ENCODE assay signal across 19 mouse cellular contexts in the genomic region with DNA sequence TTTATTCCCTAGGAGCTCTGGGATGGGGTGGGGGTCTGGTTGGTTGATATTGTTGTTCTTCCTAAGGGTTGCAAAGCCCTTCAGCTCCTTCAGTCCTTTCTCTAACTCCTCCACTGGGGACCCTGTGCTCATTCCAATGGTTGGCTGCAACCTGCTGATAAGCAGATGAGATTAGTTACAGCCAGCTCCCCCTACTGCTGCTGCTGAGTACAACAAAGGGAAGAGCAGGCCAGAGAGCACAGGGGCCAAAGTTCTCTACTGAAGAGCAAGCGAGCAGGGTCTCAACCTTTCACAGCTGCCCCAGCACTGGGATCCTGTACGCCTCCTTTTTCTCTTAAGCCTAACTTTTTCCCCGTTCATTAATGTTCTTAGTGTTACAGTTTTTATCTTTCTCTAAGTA.
A peak's percentile ranks its signal among the peaks of the same experiment; 100 is the strongest.
DNase-seq lines count a peak whose midpoint lies in the region; ATAC-seq and TF ChIP-seq lines count a peak whose summit lies in the region.
"Had no signal": no experiment of that assay in that cellular context is flagged by ENCODE, and none has a peak within 500 bp of the region (broad histone marks: within the 10 kb centered on the region; RNA-seq: fewer than 3 reads in every experiment).

No protein-coding gene starts in this region.

- in situ Hi-C loops in CH12.LX (cut with MboI; ENCODE audit: low pct_ligation_motif_present, low pct_unique_long_range_greater_than_20kb, low sequenced_read_pairs) = no loop called here

- no peaks in the 10 kb centered on the region for H3K36me3 ChIP-seq in CH12.LX (replicated peaks in 1 of 2; ENCODE audit: control insufficient read depth in 1 of 2, insufficient read depth in 1 of 2, low read length in 1 of 2)
- no peaks in the 10 kb centered on the region for H3K36me3 ChIP-seq in liver, embryonic 11.5 days (ENCODE audit: control insufficient read depth, insufficient read depth, low read length)
- H3K36me3 ChIP-seq: hindbrain, embryonic 12.5 days; limb, embryonic 13.5 days; midbrain, embryonic 12.5 days; neural tube, embryonic 12.5 days had no signal

- TF ChIP-seq CTCF in CH12.LX (conservative IDR thresholded peaks at IDR 0.05 in 1 of 2, IDR thresholded peaks at IDR 0.05 in 1 of 2; ENCODE audit: low read depth in 2 of 2, low read length in 2 of 2) = peak in 1 of 2 experiments; percentile 36; a peak in 2 of 4 replicates

- TF ChIP-seq RAD21 in CH12.LX (IDR thresholded peaks at IDR 0.05; ENCODE audit: low read depth, low read length) = peak; percentile 3; the same call in 1 of the 2 replicates

- TF ChIP-seq EP300 in CH12.LX (IDR thresholded peaks at IDR 0.05; ENCODE audit: low read length) = no peak

- H3K4me3 ChIP-seq in CH12.LX (replicated peaks in 1 of 3; ENCODE audit: low read depth in 2 of 3, low read length in 2 of 3, poor library complexity in 1 of 3) = no peak overlapping the region
- no peak overlapping the region for H3K4me3 ChIP-seq in liver, embryonic 11.5 days (ENCODE audit: low read depth, low read length)
- H3K4me3 ChIP-seq: hindbrain, embryonic 12.5 days; limb, embryonic 13.5 days; midbrain, embryonic 12.5 days; neural tube, embryonic 12.5 days had no signal

- H3K9me3 ChIP-seq in CH12.LX (replicated peaks; ENCODE audit: low read length) = no peaks in the 10 kb centered on the region
- no peaks in the 10 kb centered on the region for H3K9me3 ChIP-seq in liver, embryonic 11.5 days (ENCODE audit: control insufficient read depth, low read length)
- H3K9me3 ChIP-seq: hindbrain, embryonic 12.5 days; limb, embryonic 13.5 days; midbrain, embryonic 12.5 days; neural tube, embryonic 12.5 days had no signal

- DNase-seq in CH12.LX (ENCODE audit: extremely low read depth) = peak; percentile 12
- DNase-seq in ES-CJ7 (ENCODE audit: low read depth, low spot score) = peak; percentile 54
- no peak for DNase-seq in liver, embryonic 11.5 days (ENCODE audit: low spot score)
- no peak for DNase-seq in natural killer cell, adult 2 months (ENCODE audit: low spot score in 2 of 2)
- no peak for DNase-seq in cerebellum, postnatal 4 days (ENCODE audit: low spot score in 2 of 2)
- DNase-seq: adrenal gland, postnatal 36 days; cerebellum, adult 11-12 months; heart, postnatal 14 days; kidney, postnatal 4 days; right cerebral cortex, postnatal 4 days had no signal

- no peaks in the 10 kb centered on the region for H3K4me1 ChIP-seq in CH12.LX (ENCODE audit: control insufficient read depth in 1 of 2, insufficient read depth in 2 of 2)
- peaks cover 3% of the 10 kb centered on the region; the same call in 1 of the 2 replicates for H3K4me1 ChIP-seq in liver, embryonic 11.5 days (replicated peaks; ENCODE audit: control insufficient read depth, insufficient read depth, low read length)
- H3K4me1 ChIP-seq: hindbrain, embryonic 12.5 days; limb, embryonic 13.5 days; midbrain, embryonic 12.5 days; neural tube, embryonic 12.5 days had no signal

- dilution Hi-C loops in CH12.LX (cut with MboI; ENCODE audit: extremely low pct_ligation_motif_present, extremely low pct_unique_long_range_greater_than_20kb, low sequenced_read_pairs) = no loop called here

- H3K79me2 ChIP-seq in CH12.LX (replicated peaks; ENCODE audit: control insufficient read depth, extremely low read depth, insufficient read depth, poor library complexity, severe bottlenecking) = no peaks in the 10 kb centered on the region

- no peak overlapping the region for H3K4me2 ChIP-seq in CH12.LX (ENCODE audit: insufficient read depth, low read depth, poor library complexity, severe bottlenecking)
- no peak overlapping the region for H3K4me2 ChIP-seq in liver, embryonic 11.5 days
- H3K4me2 ChIP-seq: heart, embryonic 11.5 days; hindbrain, embryonic 12.5 days; limb, embryonic 13.5 days; midbrain, embryonic 12.5 days; neural tube, embryonic 12.5 days had no signal

- H3K27ac ChIP-seq in CH12.LX (ENCODE audit: insufficient read depth, low read depth) = no peak overlapping the region
- H3K27ac ChIP-seq in liver, embryonic 11.5 days (ENCODE audit: low read depth, low read length) = no peak overlapping the region
- H3K27ac ChIP-seq: hindbrain, embryonic 12.5 days; limb, embryonic 13.5 days; macrophage; midbrain, embryonic 12.5 days; neural tube, embryonic 12.5 days had no signal

- TF ChIP-seq POLR2A in CH12.LX (IDR thresholded peaks at IDR 0.05; ENCODE audit: low read depth, low read length) = no peak

- no peaks in the 10 kb centered on the region for H3K27me3 ChIP-seq in CH12.LX (replicated peaks)
- no peaks in the 10 kb centered on the region for H3K27me3 ChIP-seq in liver, embryonic 11.5 days (replicated peaks; ENCODE audit: control insufficient read depth, insufficient read depth, low read length)
- H3K27me3 ChIP-seq: hindbrain, embryonic 12.5 days; limb, embryonic 13.5 days; midbrain, embryonic 12.5 days; neural tube, embryonic 12.5 days had no signal

- no peak overlapping the region for H3K9ac ChIP-seq in CH12.LX (ENCODE audit: insufficient read depth, low read depth)
- no peak overlapping the region for H3K9ac ChIP-seq in liver, embryonic 11.5 days (ENCODE audit: low read depth, low read length)
- H3K9ac ChIP-seq: hindbrain, embryonic 12.5 days; limb, embryonic 13.5 days; midbrain, embryonic 12.5 days; neural tube, embryonic 12.5 days had no signal

- 71% methylated on average over 3 of the region's 3 CpGs for WGBS in liver, embryonic 11.5 days

- ATAC-seq in liver, embryonic 11.5 days (replicated peaks; ENCODE audit: low FRiP score) = peak; percentile 68
- ATAC-seq in megakaryocyte progenitor cell, adult 5-6 weeks (replicated peaks; ENCODE audit: poor library complexity) = peak; percentile 68
- no peak for ATAC-seq in CD4-positive, CD25-positive, alpha-beta regulatory T cell, adult 4 months
- ATAC-seq: forebrain, embryonic 14.5 days had no signal

TF ChIP-seq in CH12.LX, 34 proteins besides CTCF, POLR2A, EP300 and RAD21:
- TF ChIP-seq MYC (IDR thresholded peaks at IDR 0.05; ENCODE audit: low read depth, low read length) (no peak), ZKSCAN1 (IDR thresholded peaks at IDR 0.05; ENCODE audit: borderline replicate concordance, low read depth, low read length) (no peak), MAFK (IDR thresholded peaks at IDR 0.05; ENCODE audit: insufficient replicate concordance, low read length) (no peak), MAX (IDR thresholded peaks at IDR 0.05; ENCODE audit: low read length) (no peak), NELFE (IDR thresholded peaks at IDR 0.05; ENCODE audit: low read depth, low read length) (no peak), UBTF (IDR thresholded peaks at IDR 0.05; ENCODE audit: low read depth, low read length) (no peak), ELF1 (IDR thresholded peaks at IDR 0.05; ENCODE audit: low read depth, low read length) (no peak), MEF2A (IDR thresholded peaks at IDR 0.05; ENCODE audit: borderline replicate concordance, low read depth, low read length) (no peak), JUND (conservative IDR thresholded peaks at IDR 0.05; ENCODE audit: low read depth, low read length) (no peak), IRF4 (IDR thresholded peaks at IDR 0.05; ENCODE audit: low read depth, low read length) (no peak), CHD1 (IDR thresholded peaks at IDR 0.05; ENCODE audit: low read depth, low read length) (no peak), POLR2AphosphoS2 (IDR thresholded peaks at IDR 0.05; ENCODE audit: low read depth, low read length) (no peak), NRF1 (IDR thresholded peaks at IDR 0.05; ENCODE audit: low read depth, low read length) (no peak), KAT2A (IDR thresholded peaks at IDR 0.05; ENCODE audit: insufficient replicate concordance, low read length) (no peak), USF1 (IDR thresholded peaks at IDR 0.05; ENCODE audit: low read depth, low read length) (no peak), TCF12 (IDR thresholded peaks at IDR 0.05; ENCODE audit: low read depth, low read length) (no peak), MAZ (IDR thresholded peaks at IDR 0.05; ENCODE audit: low read depth, low read length) (no peak)

Comparison
In these comparisons a context has a peak if more than half of its experiments do, and no peak if none do; other contexts are left out.
1. DNase-seq: peak in CH12.LX (single experiment) and ES-CJ7 (single experiment); none in liver, embryonic 11.5 days (single experiment), natural killer cell, adult 2 months (0 of 2) and cerebellum, postnatal 4 days (0 of 2).